Mouse (Mus musculus) kidney, postnatal 10 days (tissue): Measurements from ENCODE around the gene Farp2.

Experiments used
- DNase-seq: peaks from one replicate; pipeline ENCODE4 v3.0.0; 2021; ENCODE audit warnings: mixed read lengths

Farp2 gene

DNA sequence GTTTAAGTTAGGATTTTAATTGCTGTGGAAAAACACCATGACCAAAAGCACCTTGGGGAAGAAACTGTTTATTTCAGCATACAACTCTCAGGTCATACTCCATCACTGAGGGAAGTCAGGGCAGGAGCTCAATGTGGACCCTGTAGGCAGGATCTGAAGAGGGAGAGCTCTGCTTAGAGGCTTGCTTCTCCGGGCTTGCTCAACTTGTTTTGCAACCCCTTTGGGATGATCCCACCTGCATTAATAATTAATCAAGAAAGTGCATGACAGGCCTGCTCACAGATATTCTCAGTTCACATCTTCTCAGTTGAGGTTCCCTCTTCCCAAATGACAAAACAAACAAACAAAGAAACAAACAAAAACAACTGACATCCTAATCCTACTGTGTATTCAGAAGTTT lies 51.8 kb downstream of the Farp2 start:
- DNase-seq, result no peak

GRCm38 (mm10) chr1:93564781-93565180 lies 52.9 kb downstream of the Farp2 start:
- DNase-seq, result no peak

DNA sequence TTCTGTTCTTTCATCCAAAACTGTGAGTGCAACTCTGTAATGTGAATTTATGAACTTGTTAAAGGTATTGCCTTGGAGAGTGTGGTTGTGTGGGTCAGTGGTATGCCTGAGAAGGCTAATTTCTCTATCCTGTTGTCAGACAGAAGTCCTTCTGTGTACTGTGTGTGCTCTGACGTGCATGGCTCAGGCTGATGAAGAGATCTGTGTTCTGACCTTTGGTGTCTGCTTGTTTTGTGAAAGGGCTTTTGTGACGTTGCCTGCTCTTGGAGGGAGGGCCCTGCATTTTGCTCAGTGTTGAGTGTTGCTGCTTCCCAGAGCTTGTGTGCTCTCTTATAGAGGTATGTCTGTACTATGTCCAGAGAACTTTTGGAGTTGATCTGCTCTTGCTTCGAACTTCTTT lies 55.1 kb downstream of the Farp2 start:
- DNase-seq, result no peak

- no peak for DNase-seq
Observed at GRCm38 (mm10) chr1:93567717-93568497, 56.0 kb downstream of the Farp2 start.

GRCm38 (mm10) chr1:93577066-93577465 lies 65.2 kb downstream of the Farp2 start:
- no peak for DNase-seq

GRCm38 (mm10) chr1:93577861-93578260 lies 66.0 kb downstream of the Farp2 start:
- no peak for DNase-seq

GRCm38 (mm10) chr1:93581545-93581944 lies 69.7 kb downstream of the Farp2 start:
- DNase-seq, result no peak

GRCm38 (mm10) chr1:93588346-93588745 lies 76.5 kb downstream of the Farp2 start:
- no peak for DNase-seq

- no peak for DNase-seq
Observed at GRCm38 (mm10) chr1:93593960-93594359, 82.1 kb downstream of the Farp2 start.

GRCm38 (mm10) chr1:93595916-93596315 lies 84.0 kb downstream of the Farp2 start:
- DNase-seq, result no peak

DNA sequence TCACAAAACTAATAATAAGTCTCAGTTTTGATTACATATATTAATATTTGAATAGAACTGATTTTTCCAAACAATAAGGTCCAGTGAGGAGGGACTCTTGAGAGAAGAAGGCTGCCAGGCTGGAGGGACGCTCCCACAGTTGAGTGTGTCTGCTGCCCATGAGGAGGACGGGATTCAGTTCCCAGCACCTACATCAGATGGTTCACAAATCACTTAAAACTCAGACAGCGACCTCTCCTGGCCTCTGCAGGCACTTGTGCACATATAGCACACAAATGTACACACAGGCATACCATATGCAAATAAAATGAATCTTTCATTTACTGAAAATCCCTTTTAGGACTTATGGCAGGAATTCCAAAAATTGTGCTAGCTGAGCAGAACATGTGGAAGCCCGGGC lies 91.0 kb downstream of the Farp2 start:
- no peak for DNase-seq

DNA sequence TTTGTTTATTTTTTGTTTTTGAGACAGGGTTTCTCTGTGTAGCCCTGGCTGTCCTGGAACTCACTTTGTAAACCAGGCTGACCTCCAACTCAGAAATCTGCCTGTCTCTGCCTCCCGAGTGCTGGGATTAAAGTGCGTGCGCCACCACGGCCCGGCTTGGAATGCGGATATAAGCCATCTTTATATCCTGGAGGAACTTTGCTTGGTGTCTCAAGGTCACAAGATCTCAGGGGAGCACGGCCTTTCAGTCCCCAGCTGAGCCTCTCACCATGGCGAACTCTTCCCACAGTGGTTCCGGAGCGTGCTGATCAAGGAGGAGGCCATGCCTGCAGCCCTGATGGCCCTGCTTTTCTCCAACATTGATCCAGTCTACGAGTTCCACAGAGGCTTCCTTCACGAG lies 92.0 kb downstream of the Farp2 start:
- no peak for DNase-seq

DNA sequence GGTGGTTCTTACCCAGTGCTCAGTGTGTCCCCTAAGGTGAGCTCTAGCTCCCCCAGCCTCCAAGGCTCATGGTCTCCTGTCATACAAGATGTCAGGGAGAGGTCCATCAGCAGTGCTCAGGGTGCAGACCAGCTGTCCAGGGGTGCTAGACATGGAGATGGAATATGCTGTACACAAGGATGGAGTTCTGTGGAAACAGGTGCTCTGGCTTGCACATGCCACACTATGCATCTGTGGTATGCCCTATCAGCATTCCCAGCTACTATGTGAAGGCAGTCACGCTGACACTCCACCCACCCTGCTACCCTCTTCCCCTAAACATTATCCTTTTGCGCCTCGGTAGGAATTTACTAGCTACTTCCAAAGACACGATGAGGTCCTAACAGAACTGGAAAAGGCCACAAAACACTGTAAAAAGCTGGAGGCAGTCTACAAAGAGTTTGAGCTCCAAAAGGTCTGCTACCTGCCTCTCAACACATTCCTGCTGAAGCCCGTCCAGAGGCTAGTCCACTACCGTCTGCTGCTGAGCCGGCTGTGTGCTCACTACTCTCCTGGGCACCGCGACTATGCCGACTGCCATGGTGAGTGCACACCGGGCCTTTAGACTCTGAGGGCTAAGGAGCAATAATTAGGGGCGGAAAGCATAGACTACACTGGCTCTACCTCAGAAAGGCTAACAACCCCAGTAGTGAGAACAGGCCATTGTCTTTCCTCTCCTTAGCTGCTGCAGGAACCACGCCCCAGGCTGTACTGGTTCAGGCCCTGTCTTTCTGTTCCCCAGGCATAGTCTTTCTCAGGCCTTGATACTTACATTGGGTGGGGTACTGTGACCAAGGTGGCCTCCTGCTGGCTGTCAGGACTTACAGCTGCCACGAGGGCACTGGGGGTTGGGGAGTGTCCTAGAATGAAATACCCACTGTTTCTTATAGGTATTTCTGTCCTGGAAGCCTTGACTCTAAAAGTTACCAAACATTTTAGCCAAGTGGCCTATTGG lies 95.5 kb downstream of the Farp2 start:
- no peak for DNase-seq

DNA sequence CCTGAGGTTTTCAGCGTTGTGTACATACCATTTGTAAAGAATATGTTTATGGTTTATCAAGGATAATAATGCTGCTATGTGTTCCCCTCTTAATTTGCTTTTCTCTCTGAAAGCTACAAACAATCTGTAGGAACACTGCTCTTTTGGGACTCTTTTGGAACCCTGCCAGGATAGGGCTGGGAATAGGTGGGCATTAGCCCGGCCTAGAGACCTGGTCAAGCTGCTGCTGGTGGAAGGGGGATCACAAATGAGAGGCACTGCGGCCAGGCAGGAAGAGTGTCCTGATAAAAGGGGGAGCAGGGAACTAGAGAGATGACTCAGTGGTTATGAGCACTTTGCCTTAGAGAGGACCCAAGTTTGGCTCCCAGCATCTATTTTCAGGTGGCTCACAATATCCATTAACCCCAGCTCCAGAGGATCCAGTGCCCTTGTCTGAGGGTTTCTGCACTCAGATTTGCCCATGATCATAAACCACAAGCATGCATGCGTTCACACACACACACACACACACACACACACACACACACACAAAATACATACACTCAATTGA lies 96.9 kb downstream of the Farp2 start:
- DNase-seq, result no peak

GRCm38 (mm10) chr1:93609762-93610161 lies 97.9 kb downstream of the Farp2 start:
- no peak for DNase-seq

- no peak for DNase-seq
Observed at GRCm38 (mm10) chr1:93618059-93618748, 106.3 kb downstream of the Farp2 start.

DNA sequence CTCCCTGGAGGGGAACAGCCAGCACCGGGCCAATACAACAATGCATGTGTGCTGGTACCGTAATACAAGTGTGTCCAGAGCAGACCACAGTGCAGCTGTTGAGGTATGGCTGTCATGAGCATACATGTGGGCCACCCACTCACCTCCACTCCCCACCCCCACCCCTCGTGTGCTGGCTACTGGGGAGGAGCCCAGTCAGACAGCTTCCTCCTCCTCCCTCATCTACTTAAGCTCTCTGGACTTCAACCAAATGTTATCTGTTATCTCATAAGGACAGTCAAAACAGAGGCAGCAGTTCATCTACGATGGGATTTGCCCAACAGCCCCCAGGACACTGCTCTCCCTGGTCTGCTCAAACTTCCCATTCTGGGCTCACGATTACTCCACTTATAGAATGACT lies 107.1 kb downstream of the Farp2 start:
- no peak for DNase-seq

DNA sequence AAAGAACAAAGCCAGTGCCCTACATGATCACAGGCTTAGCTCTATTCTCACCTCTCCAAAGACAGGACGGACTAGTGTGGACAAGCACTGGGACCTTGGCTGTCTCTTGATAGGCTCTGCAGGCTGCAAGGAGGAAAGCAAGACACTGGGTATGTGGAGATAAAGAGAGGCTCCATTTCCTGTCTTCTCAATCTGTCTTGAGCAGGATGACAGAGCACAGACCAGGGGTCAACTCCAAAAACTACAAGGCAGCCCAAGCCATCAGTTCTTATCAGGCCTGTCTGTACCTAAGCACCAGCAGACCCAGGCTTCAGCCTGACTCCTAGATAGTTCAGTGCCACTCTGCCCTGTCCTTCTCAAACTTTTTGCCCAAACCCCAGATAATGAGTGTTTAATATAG lies 112.6 kb downstream of the Farp2 start:
- no peak for DNase-seq

DNA sequence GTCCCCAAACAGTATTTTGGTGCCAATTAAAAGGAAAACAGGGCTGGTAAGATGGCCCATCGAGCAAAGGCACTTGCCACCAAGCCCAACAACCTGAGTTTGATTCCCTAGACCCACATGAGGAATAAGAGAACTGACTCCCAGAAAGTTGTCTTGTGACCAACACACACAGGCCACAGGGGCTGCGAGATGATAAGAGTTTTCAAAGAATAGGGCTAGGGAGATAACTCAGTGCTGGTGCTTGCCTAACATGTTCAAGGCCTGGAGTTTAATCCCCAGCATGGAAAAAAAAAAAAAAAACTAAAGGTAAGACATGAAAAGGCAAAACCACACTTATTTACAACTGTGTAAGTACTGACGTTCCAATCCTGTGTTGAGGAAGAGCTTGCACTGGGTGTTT lies 118.9 kb downstream of the Farp2 start:
- no peak for DNase-seq

DNA sequence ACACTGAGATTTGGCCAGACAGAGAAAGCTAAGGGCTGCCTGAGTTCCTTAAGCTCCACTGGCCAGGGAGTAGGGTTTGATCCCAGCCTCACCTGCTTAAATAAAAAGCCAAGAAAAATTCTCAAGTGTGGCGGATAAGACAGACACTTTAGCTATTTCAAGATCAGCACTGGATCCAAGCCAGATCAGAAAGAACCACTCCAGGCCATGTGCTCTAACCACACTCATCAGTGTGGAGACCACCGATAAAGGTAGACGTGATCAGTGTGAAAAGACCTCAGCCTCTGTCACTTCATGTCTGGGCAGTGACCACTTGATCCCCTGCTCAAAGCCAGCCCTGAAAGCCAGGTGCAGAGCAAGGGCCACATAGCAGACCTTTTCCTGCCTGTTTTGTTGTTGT lies 120.8 kb downstream of the Farp2 start:
- DNase-seq, result no peak

GRCm38 (mm10) chr1:93634481-93634891 lies 122.6 kb downstream of the Farp2 start:
- peak; percentile 78 for DNase-seq

DNA sequence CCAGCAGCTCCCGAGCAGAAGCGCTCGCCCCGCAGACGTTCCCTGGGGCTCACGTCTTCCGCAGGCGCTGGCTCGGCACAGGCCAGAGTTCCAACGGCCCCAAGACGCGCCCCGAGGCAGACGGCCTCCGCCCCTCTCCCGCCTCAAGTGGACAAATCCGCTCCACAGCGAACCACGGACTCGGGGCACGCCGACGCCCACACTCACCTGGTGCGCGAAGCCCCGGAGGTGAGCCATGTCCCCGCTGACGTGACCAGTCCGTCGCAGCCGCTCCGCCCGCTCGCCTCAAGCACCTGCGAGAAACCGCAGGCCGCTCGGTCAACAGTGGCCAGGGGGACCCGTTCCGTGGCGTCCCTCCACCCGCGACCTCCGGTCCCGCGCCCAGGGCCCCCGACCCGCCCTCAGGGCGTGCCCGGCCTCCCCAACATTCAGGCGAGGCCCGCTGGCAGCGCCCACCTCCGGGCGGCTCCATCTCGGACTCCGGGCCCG lies 123.3 kb downstream of the Farp2 start:
- peak; percentile 72 for DNase-seq
